Mouse (Mus musculus) left cerebral cortex, adult 11 months (tissue): Measurements from ENCODE around the gene Sebox.

Source experiments
- DNase-seq: peaks from one replicate; pipeline ENCODE4 v3.0.0; 2022; ENCODE audit warnings: low spot score

The Sebox gene

DNA sequence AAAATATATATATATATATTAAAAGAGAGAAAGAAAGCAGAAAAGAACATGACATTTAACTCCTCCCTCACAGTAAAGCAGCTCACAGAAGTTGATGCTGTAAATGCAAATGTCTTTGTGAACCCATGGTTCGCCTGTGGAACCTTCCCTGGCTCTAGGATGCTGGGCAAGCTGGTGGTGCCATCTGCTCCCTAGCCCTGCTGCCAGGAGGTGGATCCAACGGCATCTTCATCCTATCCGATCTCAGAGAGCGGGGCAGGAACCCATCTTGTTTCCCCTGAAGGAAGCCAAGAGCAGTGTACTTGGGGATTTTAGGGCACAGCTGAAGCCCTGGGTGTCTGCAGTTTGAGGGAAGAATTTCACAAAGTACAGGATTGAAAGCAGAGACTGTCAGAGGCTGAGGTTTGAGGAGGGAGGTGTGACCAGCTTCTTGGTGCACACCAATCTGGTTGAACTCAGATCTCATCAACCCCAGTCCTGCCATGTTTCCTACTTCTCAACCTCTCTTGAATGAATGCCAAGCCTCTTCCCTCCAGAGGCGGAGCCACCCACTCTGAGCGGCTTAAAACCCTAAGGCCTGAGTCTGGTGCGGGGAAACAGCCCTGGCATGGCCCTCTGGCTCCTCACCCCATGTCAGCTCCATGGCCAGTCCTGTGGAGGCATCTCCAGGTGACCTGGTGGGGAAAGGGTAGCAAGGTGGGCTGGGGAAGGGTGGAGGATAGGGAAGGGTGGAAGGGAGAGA, at the start of gene Sebox:
Gene Sebox, plus strand, starts transcription at position 539 of the 742 bp plus-strand sequence.
- DNase-seq, result no peak

DNA sequence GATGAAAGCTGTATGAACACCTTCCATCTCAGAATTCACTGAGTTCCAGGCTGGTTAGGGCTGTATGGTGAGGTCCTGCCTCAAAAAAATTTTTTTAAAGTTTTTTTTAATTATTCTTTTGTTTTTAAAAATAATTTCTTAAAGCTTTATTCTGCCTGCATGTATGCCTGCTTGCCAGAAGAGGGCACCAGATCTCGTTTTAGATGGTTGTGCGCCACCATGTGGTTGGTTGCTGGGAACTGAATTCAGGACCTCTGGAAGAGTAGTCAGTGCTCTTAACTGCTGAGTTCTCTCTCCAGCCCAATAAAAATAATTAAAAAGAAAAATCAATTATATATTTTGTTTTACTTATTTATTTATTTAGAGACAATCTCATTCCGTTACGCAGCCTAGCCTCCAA, 49.6 kb upstream of the Sebox start:
- DNase-seq, result no peak

- no peak for DNase-seq
Observed at GRCm38 (mm10) chr11:78454276-78454675, 49.0 kb upstream of the Sebox start.

GRCm38 (mm10) chr11:78455308-78455707, 47.9 kb upstream of the Sebox start:
- no peak for DNase-seq

DNA sequence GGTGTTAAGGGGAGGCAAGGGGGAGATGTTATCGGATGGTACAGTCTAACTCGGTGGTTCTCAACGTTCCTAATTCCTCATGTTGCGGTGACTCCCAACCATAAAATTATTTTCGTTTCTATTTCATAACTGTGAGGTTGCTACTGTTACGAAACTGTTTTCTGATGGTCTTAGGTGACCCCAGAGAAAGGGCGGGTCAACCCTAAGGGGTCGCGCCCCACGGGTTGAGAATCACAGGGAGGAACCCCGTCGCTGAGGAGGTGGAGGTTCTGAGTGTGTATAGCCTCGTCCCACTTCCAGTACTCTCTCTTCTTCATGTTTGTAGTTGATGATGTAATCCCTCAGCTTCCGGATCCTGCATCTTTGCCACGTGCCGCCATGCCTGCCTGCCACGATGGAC, 44.5 kb upstream of the Sebox start:
- no peak for DNase-seq

GRCm38 (mm10) chr11:78461894-78462293, 41.4 kb upstream of the Sebox start:
- no peak for DNase-seq

- no peak for DNase-seq
Observed at GRCm38 (mm10) chr11:78462669-78463068, 40.6 kb upstream of the Sebox start.

DNA sequence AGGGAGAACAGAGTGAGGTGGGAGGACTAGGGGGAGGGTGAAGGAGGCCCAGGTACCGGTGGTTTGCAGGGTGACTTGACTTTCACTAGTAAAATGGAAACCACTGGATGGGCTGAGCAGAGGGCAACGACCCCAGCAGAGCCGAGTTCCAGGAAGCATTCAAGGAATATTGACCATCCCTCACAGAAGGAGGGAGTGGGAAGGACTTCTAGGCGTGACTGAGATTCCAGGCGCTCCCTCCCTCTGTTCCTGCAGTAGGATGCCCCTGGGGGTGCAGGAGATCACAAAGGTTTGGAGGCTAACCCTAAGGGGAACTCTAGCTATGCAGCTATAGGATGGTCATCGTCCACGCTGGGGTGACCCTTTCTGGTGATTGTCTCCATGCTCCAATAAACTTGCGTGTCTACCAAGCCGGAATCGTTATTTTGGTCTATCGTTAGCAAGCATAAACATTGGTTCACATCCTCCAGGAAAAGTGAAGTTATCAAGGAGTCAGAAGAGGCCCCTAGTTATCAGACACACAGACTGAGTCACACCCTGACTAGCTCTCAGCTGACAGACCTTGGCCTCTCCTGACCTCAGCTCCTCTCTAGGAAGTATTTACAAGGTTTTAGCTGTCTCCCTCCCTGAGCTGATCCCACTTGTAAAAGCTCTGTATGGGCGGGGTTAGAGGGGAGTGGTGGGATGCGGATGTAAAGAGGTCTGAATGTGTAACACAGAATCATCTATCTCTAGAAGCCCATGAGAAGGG, 39.8 kb upstream of the Sebox start:
- no peak for DNase-seq

DNA sequence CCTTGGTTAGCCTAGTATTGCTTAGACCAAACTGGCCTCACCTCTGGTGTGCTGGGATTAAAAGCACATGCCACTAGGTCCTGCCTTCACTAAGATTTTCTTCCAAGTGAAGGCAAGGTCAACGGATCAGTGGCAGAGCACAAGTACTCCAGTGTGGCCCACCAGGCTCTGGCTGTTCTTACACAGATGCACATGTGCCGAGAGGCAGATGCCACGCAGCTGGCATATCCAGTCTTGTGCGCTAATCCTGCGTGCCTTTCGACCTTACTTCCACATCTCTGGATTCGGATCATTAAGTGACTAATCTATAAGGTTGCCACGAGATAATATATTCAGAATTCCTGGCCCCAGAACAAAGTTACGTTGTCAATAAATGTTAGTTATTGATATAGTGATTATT, 38.1 kb upstream of the Sebox start:
- no peak for DNase-seq

DNA sequence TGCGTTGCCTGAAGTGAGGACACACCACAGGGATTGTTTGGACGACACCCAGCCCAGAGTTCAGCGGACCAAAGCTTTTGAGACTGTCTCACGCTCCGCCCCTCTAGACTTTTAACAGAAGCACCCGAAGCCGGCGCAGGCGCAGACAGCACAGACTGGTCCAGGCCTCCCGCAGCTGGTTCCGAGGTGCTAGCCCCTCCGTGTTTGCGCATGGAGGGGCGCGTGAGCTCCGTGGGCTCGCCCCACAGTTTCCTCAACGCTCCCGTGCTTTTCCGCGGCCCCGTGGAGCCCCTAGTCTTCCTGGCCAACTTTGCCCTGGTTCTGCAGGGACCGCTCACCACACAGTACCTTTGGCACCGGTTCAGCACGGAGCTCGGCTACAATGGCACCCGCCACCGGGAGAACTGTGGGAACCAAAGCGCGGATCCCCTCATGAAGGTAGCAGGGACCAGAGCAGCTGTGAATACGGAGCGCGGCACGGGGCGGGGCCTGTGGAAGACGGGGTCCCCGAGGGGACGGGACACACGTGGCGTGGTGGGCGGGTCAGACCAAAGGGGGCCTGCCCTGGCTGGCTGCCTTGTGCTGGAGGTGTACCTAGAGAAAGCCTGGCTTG, 37.6 kb upstream of the Sebox start, which contains the start of gene Slc46a1:
Gene Slc46a1, plus strand, starts transcription at position 130 of the 613 bp plus-strand sequence.
- peak; percentile 58 for DNase-seq

DNA sequence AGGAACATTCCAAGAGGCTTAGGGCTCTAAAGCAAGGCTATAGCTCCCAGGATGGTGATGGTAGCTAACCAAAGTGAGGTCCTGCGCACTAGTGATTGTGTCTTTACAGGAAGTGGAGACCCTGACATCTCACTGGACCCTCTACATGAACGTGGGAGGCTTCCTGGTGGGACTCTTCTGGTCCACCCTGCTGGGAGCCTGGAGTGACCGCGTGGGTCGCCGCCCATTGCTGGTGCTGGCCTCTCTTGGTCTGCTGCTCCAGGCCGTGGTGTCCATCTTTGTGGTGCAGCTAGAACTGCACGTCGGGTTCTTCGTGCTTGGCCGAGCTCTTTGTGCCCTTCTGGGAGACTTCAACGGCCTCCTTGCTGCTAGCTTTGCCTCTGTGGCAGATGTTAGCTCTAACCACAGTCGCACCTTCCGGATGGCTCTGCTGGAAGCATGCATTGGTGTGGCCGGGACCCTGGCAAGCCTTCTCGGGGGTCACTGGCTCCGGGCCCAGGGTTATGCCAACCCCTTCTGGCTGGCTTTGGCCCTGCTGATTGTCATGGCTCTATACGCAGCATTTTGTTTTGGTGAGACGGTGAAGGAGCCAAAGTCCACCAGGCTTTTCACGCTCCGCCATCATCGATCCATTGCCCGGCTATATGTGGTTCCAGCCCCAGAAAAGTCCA, 36.9 kb upstream of the Sebox start:
- no peak for DNase-seq

GRCm38 (mm10) chr11:78467515-78467914, 35.7 kb upstream of the Sebox start:
- no peak for DNase-seq

DNA sequence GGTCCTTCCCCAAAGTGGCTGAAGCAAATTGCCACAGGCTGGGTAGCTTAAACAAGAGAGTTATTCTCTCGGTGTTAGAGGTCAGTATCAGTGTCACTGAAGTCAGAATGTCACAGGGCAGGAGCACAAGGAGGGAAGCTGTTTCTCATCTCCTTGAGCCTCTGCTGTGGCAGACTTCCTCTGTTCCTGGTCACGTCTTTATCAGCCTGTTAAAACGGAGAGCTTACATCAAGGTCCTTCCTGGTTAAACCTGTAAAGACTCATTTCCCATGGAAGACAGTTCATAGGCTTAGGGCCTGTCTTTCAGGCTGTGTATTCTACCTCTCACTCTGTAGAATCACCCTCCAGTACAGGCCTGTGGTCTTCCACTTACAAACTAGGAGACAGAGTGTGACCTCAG, 35.3 kb upstream of the Sebox start:
- DNase-seq, result no peak

GRCm38 (mm10) chr11:78471326-78472103, 31.7 kb upstream of the Sebox start:
- no peak for DNase-seq

- DNase-seq, result no peak
Observed at GRCm38 (mm10) chr11:78475289-78475688, 28.0 kb upstream of the Sebox start.

GRCm38 (mm10) chr11:78483639-78484038, 19.6 kb upstream of the Sebox start:
- DNase-seq, result no peak

GRCm38 (mm10) chr11:78488168-78488567, 15.1 kb upstream of the Sebox start:
- no peak for DNase-seq

DNA sequence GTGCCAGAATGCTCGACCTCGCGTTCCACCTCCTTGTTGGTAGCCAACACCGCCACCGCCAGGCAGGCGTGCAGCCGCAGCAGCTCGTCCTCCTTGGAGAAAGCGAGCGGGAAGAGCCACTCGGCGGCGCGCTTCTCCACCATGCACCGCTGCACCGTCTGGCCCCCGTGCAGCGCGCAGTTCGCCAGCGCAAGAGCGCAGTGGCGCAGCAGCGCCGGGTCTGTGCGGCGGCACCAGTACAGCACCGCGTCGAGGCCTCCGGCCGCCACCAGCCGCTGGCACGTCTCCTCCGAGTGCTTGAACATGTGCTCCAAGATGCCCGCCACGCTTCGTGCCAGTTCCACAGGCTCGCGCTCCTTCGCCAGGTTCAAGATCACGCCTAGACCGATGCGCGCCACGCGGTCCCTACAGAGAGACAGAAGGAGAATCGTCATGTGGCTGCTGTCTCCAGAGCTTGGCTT, 12.4 kb upstream of the Sebox start:
- DNase-seq, result no peak

GRCm38 (mm10) chr11:78495904-78496303, 7.3 kb upstream of the Sebox start:
- no peak for DNase-seq

GRCm38 (mm10) chr11:78497071-78497541, 6.1 kb upstream of the Sebox start:
- DNase-seq, result no peak
